Mouse (Mus musculus) colon, adult 2 months (tissue): ENCODE measurements around the gene Fbxw24. TPM values are rescaled to one million over a fixed set of nuclear protein-coding genes. Genes with fewer than 3 reads are reported as not detected.

Source experiments
- polyA plus RNA-seq: library from polyadenylated mRNA; depleted of rRNA; stranded (reverse); fragments of >200 nt; gene quantifications from 2 replicates; pipeline ENCODE4 v1.2.3, GENCODE M21; 2012; rRNA removed

Fbxw24 gene
- 0.09 and 0.12 TPM in 2 replicates for polyA plus RNA-seq

DNA sequence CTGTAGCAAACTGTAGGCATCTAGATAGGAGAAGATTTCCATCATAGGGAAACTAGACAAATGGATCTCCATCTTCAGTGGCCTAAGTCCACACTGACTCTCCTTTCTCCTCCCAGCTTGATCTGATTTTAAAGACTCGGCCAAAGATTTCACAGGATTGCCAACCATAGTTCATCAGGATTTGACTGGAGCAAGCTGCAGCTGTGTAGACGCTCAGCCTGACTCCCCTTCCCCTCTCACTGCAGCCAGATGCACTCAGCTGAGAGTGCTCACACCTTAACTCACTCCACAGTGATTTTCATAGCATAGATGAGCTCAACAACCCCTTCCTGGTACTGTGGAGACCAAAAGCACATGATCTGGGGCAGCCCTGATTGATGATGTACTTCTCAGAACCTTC lies at the start of gene Fbxw24:
Fbxw24 (minus strand) TSS at position 101 of the 400 bp plus-strand sequence.

DNA sequence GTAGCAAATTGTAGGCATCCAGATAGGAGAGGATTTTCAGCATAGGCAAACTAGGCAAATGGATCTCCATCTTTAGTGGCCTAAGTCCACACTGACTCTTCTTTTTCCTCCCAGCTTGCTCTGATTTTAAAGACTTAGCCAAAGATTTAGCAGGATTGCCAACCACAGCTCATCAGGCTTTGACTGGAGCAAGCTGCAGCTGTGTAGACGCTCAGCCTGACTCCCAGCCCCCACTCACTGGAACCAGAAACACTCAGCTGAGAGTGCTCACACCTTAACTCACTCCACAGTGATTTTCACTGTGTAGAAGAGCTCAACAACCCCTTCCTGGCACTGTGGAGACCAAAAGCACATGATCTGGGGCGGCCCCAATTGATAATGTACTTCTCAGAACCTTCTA lies 38.7 kb upstream of the Fbxw24 start, which contains the start of gene Fbxw25:
Fbxw25 (minus strand) TSS at position 101 of the 400 bp plus-strand sequence.

DNA sequence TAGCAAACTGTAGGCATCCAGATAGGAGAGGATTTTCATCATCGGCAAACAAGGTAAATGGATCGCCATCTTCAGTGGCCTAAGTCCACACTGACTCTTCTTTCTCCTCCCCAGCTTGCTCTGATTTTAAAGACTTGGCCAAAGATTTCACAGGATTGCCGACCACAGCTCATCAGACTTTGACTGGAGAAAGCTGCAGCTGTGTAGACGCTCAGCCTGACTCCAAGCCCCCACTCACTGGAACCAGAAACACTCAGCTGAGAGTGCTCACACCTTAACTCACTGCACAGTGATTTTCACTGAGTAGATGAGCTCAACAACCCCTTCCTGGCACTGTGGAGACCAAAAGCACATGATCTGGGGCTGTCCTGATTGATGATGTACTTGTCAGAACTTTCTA lies 57.7 kb downstream of the Fbxw24 start, which contains the start of gene Fbxw15:
Fbxw15 (minus strand) TSS at position 101 of the 400 bp plus-strand sequence.

Other genes starting within 250 kb of the Fbxw24 start
- 0.15 TPM in 1 of 2 replicates, not detected in the other for gene Fbxw22, start 221.8 kb downstream of the Fbxw24 start, polyA plus RNA-seq
- not detected in 2 replicates for gene Fbxw16, start 176.9 kb downstream of the Fbxw24 start, polyA plus RNA-seq
- gene Fbxw19, start 130.2 kb downstream of the Fbxw24 start, polyA plus RNA-seq: not detected in 2 replicates
- not detected in 2 replicates for gene Fbxw15, start 57.8 kb downstream of the Fbxw24 start, polyA plus RNA-seq
- not detected in 2 replicates for gene Fbxw25, start 38.6 kb upstream of the Fbxw24 start, polyA plus RNA-seq
- gene Fbxw18, start 76.6 kb upstream of the Fbxw24 start, polyA plus RNA-seq: not detected in 2 replicates
- not detected in 2 replicates for gene Fbxw26, start 120.0 kb upstream of the Fbxw24 start, polyA plus RNA-seq
- not detected in 2 replicates for gene Fbxw27, start 164.6 kb upstream of the Fbxw24 start, polyA plus RNA-seq
- 0.28 TPM in 1 of 2 replicates, not detected in the other for gene Spink8, start 186.2 kb upstream of the Fbxw24 start, polyA plus RNA-seq
- gene Nme6, start 206.7 kb upstream of the Fbxw24 start, polyA plus RNA-seq: 18.8 and 19.6 TPM in 2 replicates
- 0.28 TPM in 1 of 2 replicates, not detected in the other for gene Camp, start 223.6 kb upstream of the Fbxw24 start, polyA plus RNA-seq
- gene Cdc25a, start 249.5 kb upstream of the Fbxw24 start, polyA plus RNA-seq: 14.0 and 16.8 TPM in 2 replicates